Mouse (Mus musculus) hindbrain, embryonic 14.5 days (tissue): ENCODE measurements at regions not wholly inside any gene's neighbourhood (a gene's known extent, or its start where the extent isn't known, plus 50 kb on each side); places are given as distances from the start of the nearest gene placed in this dataset.
A peak's percentile ranks its signal among the peaks of the same experiment; 100 is the strongest.

ENCODE experiments used
- ATAC-seq: fragments of 200-750 bp; cut with Nextera tagmentation; 2 replicates; pipeline ENCODE4 v1.8.0; 2017; ENCODE audit warnings: moderate number of reproducible peaks, mild to moderate bottlenecking, moderate TSS enrichment, moderate library complexity; ENCODE audit not compliant: low FRiP score
- DNase-seq: peaks from one replicate; pipeline ENCODE4 v3.0.0-alpha.2; 2015; ENCODE audit warnings: low spot score
- H3K27ac ChIP-seq: fragments of 300-500 bp; sonication (generic); 2 replicates; pipeline ENCODE4 v1.5.1; 2014; ENCODE audit warnings: mild to moderate bottlenecking, moderate library complexity
- H3K27me3 ChIP-seq: fragments of 300-500 bp; sonication (generic); 2 replicates; pipeline ENCODE4 v1.6.1; 2014; ENCODE audit warnings: mild to moderate bottlenecking, low read length, mixed read lengths; ENCODE audit not compliant: control insufficient read depth, insufficient read depth
- H3K36me3 ChIP-seq: fragments of 300-500 bp; sonication (generic); replicated peaks from 2 replicates; pipeline ENCODE4 v1.6.1; 2014; ENCODE audit not compliant: control insufficient read depth, insufficient read depth
- H3K4me1 ChIP-seq: fragments of 300-500 bp; sonication (generic); replicated peaks from 2 replicates; pipeline ENCODE4 v1.6.1; 2014; ENCODE audit warnings: antibody characterized with exemption, low read length, mixed read lengths; ENCODE audit not compliant: control insufficient read depth, insufficient read depth
- H3K4me2 ChIP-seq: fragments of 300-500 bp; sonication (generic); replicated peaks from 2 replicates; pipeline ENCODE4 v1.6.1; 2014; ENCODE audit warnings: mild to moderate bottlenecking, moderate library complexity
- H3K4me3 ChIP-seq: fragments of 300-500 bp; sonication (generic); replicated peaks from 2 replicates; pipeline ENCODE4 v1.5.1; 2014; ENCODE audit warnings: mild to moderate bottlenecking, low read length
- H3K9ac ChIP-seq: fragments of 300-500 bp; sonication (generic); 2 replicates; pipeline ENCODE4 v1.6.1; 2014
- H3K9me3 ChIP-seq: fragments of 300-500 bp; sonication (generic); 2 replicates; pipeline ENCODE4 v1.6.1; 2016; ENCODE audit warnings: low read length; ENCODE audit not compliant: control insufficient read depth
- WGBS: fragments of 180-500 bp; shearing (Covaris S2); extraction: QIAGEN DNeasy Blood & Tissue Kit; methylation state at CpG from one replicate; pipeline ENCODE4 v1.1.7; 2014; 5-methylcytosine and 5-hydroxymethylcytosine counted together

GRCm38 (mm10) chr14:89063971-89064370, 592.8 kb upstream of the Pcdh20 start:
- no peaks in the 10 kb centered on the region for H3K36me3 ChIP-seq
- H3K27me3 ChIP-seq: no peaks in the 10 kb centered on the region
- H3K27ac ChIP-seq: no peak overlapping the region
- DNase-seq (no peak), ATAC-seq (no peak)
- WGBS: 95% methylated on average over 1 of the region's 1 CpGs
- H3K4me3 ChIP-seq: no peak overlapping the region
- H3K9me3 ChIP-seq: no peaks in the 10 kb centered on the region
- H3K4me2 ChIP-seq: no peak overlapping the region
- H3K9ac ChIP-seq: no peak overlapping the region
- no peaks in the 10 kb centered on the region for H3K4me1 ChIP-seq

DNA sequence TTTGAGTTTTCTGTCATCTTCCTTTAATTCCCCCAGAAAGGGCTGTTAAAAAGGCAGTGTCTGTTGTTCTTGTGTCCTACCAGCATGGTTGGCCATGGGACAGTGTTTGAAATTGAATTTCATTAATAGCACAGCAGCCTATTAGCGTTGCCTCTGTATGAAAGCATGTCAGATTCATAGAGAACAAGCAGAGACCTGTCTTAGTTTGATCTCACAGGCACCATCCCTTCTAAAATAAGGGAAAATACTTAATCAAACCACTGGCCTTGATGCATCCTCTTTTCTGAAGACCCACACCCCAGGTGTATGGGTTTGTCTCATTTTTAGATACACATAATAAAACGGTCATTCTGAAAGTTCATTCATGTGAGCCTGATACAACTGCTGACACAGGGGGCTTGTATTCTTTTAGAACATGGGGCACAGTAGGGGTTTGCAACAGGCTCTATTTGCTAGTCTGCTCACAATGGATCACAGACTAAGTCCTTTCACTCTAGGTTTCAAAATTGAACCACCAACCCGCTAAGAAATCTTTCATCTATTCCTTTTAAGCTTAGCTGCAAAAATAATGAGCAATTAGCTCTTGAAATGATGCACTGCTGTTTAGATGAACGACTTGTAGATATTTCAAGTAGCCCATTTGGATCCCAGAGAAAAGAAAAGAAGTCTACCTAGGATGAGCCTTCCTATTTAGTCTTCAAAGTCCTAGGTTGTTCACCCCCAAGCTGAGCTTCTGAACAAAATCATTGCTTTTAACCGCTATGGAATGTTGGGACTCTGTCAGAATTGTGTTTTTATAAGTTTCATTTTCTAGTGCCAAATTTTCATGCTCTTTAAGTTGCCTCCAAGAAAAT, 591.6 kb upstream of the Pcdh20 start:
- Histone ChIP-seq H3K27me3 (no peaks in the 10 kb centered on the region), H3K27ac (no peak overlapping the region), H3K9me3 (no peaks in the 10 kb centered on the region), H3K36me3 (no peaks in the 10 kb centered on the region), H3K4me1 (no peaks in the 10 kb centered on the region), H3K4me2 (no peak overlapping the region), H3K9ac (no peak overlapping the region), H3K4me3 (no peak overlapping the region)
- 67% methylated on average over 5 of the region's 5 CpGs for WGBS
- no peak for DNase-seq
- no peak for ATAC-seq

DNA sequence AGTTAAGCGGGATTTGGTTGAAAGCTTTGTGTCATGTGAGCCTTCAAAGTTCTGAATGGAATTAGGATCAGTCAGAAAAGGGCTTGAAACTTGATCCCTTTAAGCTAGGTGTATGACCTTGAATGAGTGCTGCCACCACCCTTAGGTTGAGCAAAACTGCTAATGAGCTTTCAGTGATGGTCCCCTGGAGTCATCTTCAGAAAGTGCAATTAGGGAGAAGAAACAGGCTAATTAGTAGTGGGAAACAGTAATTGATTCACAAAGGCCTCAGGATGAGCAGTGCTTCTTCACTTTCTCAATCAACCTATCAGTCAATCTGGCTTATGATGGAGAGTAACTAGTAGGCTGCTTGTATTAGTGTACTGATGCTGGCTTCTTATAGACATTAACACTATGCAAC, 590.1 kb upstream of the Pcdh20 start:
- Histone ChIP-seq H3K27ac (no peak overlapping the region), H3K9me3 (no peaks in the 10 kb centered on the region), H3K9ac (no peak overlapping the region), H3K4me2 (no peak overlapping the region), H3K4me1 (no peaks in the 10 kb centered on the region), H3K4me3 (no peak overlapping the region), H3K36me3 (no peaks in the 10 kb centered on the region), H3K27me3 (no peaks in the 10 kb centered on the region)
- ATAC-seq (peak; percentile 55; the same call in 1 of the 2 replicates), DNase-seq (no peak)
- 68% methylated on average over 1 of the region's 1 CpGs for WGBS

- Histone ChIP-seq H3K4me3 (no peak overlapping the region), H3K27ac (no peak overlapping the region), H3K9ac (no peak overlapping the region), H3K36me3 (no peaks in the 10 kb centered on the region), H3K9me3 (0 out of 2 replicates have a peak, but pooled peaks cover 8% of the 10 kb centered on the region), H3K27me3 (no peaks in the 10 kb centered on the region), H3K4me1 (no peaks in the 10 kb centered on the region), H3K4me2 (no peak overlapping the region)
- DNase-seq (peak; percentile 84), ATAC-seq (no peak)
Observed at GRCm38 (mm10) chr14:89034390-89034789, 563.2 kb upstream of the Pcdh20 start.

DNA sequence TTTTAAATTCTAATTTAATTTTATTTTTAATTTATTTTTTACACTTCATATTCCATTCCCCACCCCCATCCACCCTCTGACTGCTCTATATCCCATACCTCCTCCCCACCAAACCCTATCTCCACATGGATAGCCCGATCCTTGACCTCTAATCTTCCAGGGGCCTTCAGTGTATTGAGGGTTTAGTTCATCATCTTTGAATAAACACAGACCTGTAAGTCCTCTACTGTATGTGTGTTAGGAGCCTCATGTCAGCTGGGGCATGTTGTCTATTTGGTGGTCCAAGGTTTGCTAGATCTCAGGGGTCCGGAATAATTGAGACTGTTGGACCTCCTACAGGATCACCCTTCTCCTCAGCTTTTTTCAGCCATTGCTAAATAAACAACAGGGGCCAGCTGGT, 540.2 kb upstream of the Pcdh20 start:
- H3K27me3 ChIP-seq: no peaks in the 10 kb centered on the region
- H3K36me3 ChIP-seq: no peaks in the 10 kb centered on the region
- no peak overlapping the region for H3K4me2 ChIP-seq
- no peak overlapping the region for H3K9ac ChIP-seq
- DNase-seq (peak; percentile 9), ATAC-seq (no peak)
- H3K27ac ChIP-seq: no peak overlapping the region
- 93% methylated on average over 2 of the region's 2 CpGs for WGBS
- H3K4me3 ChIP-seq: no peak overlapping the region
- 0 out of 2 replicates have a peak, but pooled peaks cover 5% of the 10 kb centered on the region for H3K9me3 ChIP-seq
- no peaks in the 10 kb centered on the region for H3K4me1 ChIP-seq

GRCm38 (mm10) chr14:89009648-89010047, 538.5 kb upstream of the Pcdh20 start:
- no peak overlapping the region for H3K4me2 ChIP-seq
- no peaks in the 10 kb centered on the region for H3K36me3 ChIP-seq
- no peak overlapping the region for H3K4me3 ChIP-seq
- H3K9me3 ChIP-seq: 0 out of 2 replicates have a peak, but pooled peaks cover 1% of the 10 kb centered on the region
- 5% methylated on average over 1 of the region's 1 CpGs for whole genome bisulfite sequencing
- no peaks in the 10 kb centered on the region for H3K4me1 ChIP-seq
- H3K27me3 ChIP-seq: no peaks in the 10 kb centered on the region
- ATAC-seq (no peak), DNase-seq (peak; percentile 8)
- H3K9ac ChIP-seq: no peak overlapping the region
- no peak overlapping the region for H3K27ac ChIP-seq

GRCm38 (mm10) chr14:88981895-88982294, 510.7 kb upstream of the Pcdh20 start:
- Histone ChIP-seq H3K27ac (no peak overlapping the region), H3K4me2 (no peak overlapping the region), H3K9ac (no peak overlapping the region), H3K9me3 (no peaks in the 10 kb centered on the region), H3K4me1 (no peaks in the 10 kb centered on the region), H3K27me3 (no peaks in the 10 kb centered on the region), H3K4me3 (no peak overlapping the region), H3K36me3 (no peaks in the 10 kb centered on the region)
- ATAC-seq: no peak
- peak; percentile 86 for DNase-seq
- 12% methylated on average over 6 of the region's 6 CpGs for WGBS

DNA sequence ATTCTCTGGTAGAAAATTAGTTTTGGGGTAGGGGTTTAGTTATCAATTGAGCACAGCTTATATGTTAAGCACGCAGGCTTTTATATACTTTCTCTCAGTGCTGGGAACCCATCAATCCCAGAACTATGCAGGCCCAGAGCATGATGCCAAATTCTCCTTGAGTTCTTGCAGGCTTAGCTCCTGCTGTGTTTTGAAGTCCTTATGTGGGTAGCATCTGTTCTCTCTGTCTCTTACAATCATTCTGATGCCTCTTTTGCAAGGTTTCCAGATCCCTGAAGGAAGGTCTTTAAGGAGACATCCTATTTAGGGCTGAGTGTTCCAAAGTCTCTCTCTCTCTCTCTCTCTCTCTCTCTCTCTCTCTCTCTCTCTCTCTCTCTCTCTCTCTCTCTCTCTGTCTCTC, 504.8 kb upstream of the Pcdh20 start:
- no peaks in the 10 kb centered on the region for H3K36me3 ChIP-seq
- H3K4me3 ChIP-seq: no peak overlapping the region
- no peaks in the 10 kb centered on the region for H3K27me3 ChIP-seq
- no peaks in the 10 kb centered on the region for H3K4me1 ChIP-seq
- H3K27ac ChIP-seq: no peak overlapping the region
- H3K9ac ChIP-seq: no peak overlapping the region
- H3K4me2 ChIP-seq: no peak overlapping the region
- WGBS: 94% methylated on average over 1 of the region's 1 CpGs
- ATAC-seq: no peak
- DNase-seq: no peak
- H3K9me3 ChIP-seq: no peaks in the 10 kb centered on the region

DNA sequence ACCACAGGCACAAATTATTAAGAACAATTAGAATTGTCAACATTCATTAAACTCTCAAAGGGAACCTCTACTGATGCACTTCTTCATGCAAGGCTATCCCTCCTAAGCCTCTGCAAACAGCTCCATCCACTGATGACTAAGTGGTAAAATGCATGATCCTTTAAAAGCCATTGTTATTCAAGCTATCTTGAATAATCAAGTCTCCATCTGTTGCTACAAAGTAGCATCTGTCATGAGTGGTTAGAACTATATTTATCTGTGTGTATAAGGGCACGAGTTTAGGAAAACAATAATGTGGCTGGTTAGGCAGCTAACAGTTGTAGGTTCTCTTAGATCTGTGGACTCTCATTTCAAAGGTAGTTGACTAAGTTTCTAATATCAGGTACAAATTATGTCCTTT, 463.4 kb upstream of the Pcdh20 start:
- no peaks in the 10 kb centered on the region for H3K9me3 ChIP-seq
- no peaks in the 10 kb centered on the region for H3K4me1 ChIP-seq
- ATAC-seq: no peak
- H3K27me3 ChIP-seq: no peaks in the 10 kb centered on the region
- H3K27ac ChIP-seq: no peak overlapping the region
- WGBS: 57% methylated on average over 1 of the region's 1 CpGs
- no peaks in the 10 kb centered on the region for H3K36me3 ChIP-seq
- no peak overlapping the region for H3K4me2 ChIP-seq
- H3K4me3 ChIP-seq: no peak overlapping the region
- no peak for DNase-seq
- H3K9ac ChIP-seq: no peak overlapping the region
